Comparison of ENCODE assay signal across 12 mouse cellular contexts in the genomic region with DNA sequence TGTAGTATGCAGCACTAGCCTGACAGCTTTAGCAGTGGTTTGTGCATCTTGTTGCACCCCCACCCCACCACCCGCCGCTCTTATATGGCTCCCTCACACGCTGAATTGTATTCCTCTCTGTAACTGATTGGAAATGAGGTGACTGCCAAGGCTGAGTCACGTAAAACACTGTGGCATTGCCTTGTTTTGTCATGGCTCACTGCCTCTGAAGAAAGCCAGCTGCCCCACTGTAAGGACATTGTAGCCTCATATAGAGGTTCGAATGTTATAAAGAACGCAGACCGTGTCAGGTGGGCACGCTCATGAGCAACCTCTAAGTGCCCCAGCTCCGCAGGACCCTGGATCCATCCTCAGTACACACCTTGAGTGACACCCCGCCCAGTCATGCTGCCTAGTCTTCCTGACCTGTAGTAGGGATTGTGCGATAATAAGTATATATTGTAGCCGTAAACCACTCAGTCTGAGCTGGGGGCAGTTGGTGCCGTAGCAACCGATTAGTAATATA.
DNase-seq lines count a peak whose midpoint lies in the region; ATAC-seq and TF ChIP-seq lines count a peak whose summit lies in the region.
"Had no signal": no experiment of that assay in that cellular context is flagged by ENCODE, and none has a peak within 500 bp of the region (broad histone marks: within the 10 kb centered on the region; RNA-seq: fewer than 3 reads in every experiment).

No protein-coding gene starts in this region.

- H3K4me2 ChIP-seq in hindbrain, embryonic 16.5 days (ENCODE audit: low read length), result peak overlapping the region; percentile 31
- no peak overlapping the region for H3K4me2 ChIP-seq in heart, embryonic 11.5 days

- DNase-seq in kidney, postnatal 4 days, result peak; percentile 6 to 10
- DNase-seq in kidney, adult 2 months, result no peak
- DNase-seq in brain, adult 2 months (ENCODE audit: low read depth, low spot score), result peak; percentile 62
- peak; percentile 22 to 28 for DNase-seq in cerebellum, postnatal 14 days
- DNase-seq: gastrocnemius, postnatal 36 days; heart, postnatal 10 days; thymus, postnatal 14 days had no signal

- no peak overlapping the region for H3K4me3 ChIP-seq in kidney, adult 2 months (ENCODE audit: insufficient read depth, low read depth, low read length)
- H3K4me3 ChIP-seq in hindbrain, embryonic 16.5 days (ENCODE audit: low read length), result no peak overlapping the region
- no peak overlapping the region for H3K4me3 ChIP-seq in heart, embryonic 11.5 days (ENCODE audit: low read depth, low read length)
- H3K4me3 ChIP-seq: erythroblast, embryonic 14.5 days; myocyte had no signal

- 42% methylated on average over 14 of the region's 14 CpGs for WGBS in kidney, adult 2 months
- WGBS in hindbrain, embryonic 16.5 days, result 46% methylated on average over 14 of the region's 14 CpGs
- WGBS in heart, embryonic 11.5 days (ENCODE audit: insufficient replicate concordance), result 85% methylated on average over 14 of the region's 14 CpGs

- no peaks in the 10 kb centered on the region; the same call in 1 of the 2 replicates for H3K9me3 ChIP-seq in hindbrain, embryonic 16.5 days (ENCODE audit: control insufficient read depth, low read length)
- H3K9me3 ChIP-seq in heart, embryonic 11.5 days (replicated peaks; ENCODE audit: control insufficient read depth, low read length), result no peaks in the 10 kb centered on the region

- TF ChIP-seq POLR2A in kidney, adult 2 months (IDR thresholded peaks at IDR 0.05; ENCODE audit: low read depth, low read length), result no peak

- peak; percentile 82 for ATAC-seq in hindbrain, embryonic 16.5 days
- ATAC-seq in heart, embryonic 11.5 days (replicated peaks; ENCODE audit: insufficient number of reproducible peaks, low FRiP score, low TSS enrichment), result no peak
- ATAC-seq in activated CD4-positive, CD25-positive, alpha-beta regulatory T cell, adult 4 months, result no peak

- no peak overlapping the region; the same call in 1 of the 2 replicates for H3K9ac ChIP-seq in hindbrain, embryonic 16.5 days (ENCODE audit: low read depth, low read length)
- H3K9ac ChIP-seq in heart, embryonic 11.5 days (ENCODE audit: low read depth, low read length), result no peak overlapping the region

- no peaks in the 10 kb centered on the region for H3K4me1 ChIP-seq in kidney, adult 2 months (ENCODE audit: control insufficient read depth, insufficient read depth, low read length)
- no peaks in the 10 kb centered on the region; the same call in 1 of the 2 replicates for H3K4me1 ChIP-seq in hindbrain, embryonic 16.5 days (ENCODE audit: control insufficient read depth, insufficient read depth, low read depth, low read length)
- no peaks in the 10 kb centered on the region for H3K4me1 ChIP-seq in heart, embryonic 11.5 days (ENCODE audit: control insufficient read depth, insufficient read depth, low read length)

- no peaks in the 10 kb centered on the region for H3K27me3 ChIP-seq in kidney, adult 2 months (replicated peaks; ENCODE audit: control insufficient read depth, insufficient read depth, low read length)
- no peaks in the 10 kb centered on the region for H3K27me3 ChIP-seq in hindbrain, embryonic 16.5 days (replicated peaks; ENCODE audit: control insufficient read depth, insufficient read depth, low read length)
- no peaks in the 10 kb centered on the region for H3K27me3 ChIP-seq in heart, embryonic 11.5 days (ENCODE audit: control insufficient read depth, insufficient read depth, low read length)

- no peak for TF ChIP-seq CTCF in kidney, adult 2 months (conservative IDR thresholded peaks at IDR 0.05; ENCODE audit: insufficient read depth, insufficient read length, low read depth, low read length)

- H3K36me3 ChIP-seq in kidney, adult 2 months (ENCODE audit: control insufficient read depth, insufficient read depth, low read length), result no peaks in the 10 kb centered on the region
- no peaks in the 10 kb centered on the region for H3K36me3 ChIP-seq in hindbrain, embryonic 16.5 days (ENCODE audit: control insufficient read depth, insufficient read depth, low read length)
- no peaks in the 10 kb centered on the region for H3K36me3 ChIP-seq in heart, embryonic 11.5 days (ENCODE audit: control insufficient read depth, insufficient read depth, low read length)

- H3K27ac ChIP-seq in kidney, adult 2 months (ENCODE audit: insufficient read depth, low read depth, low read length), result no peak overlapping the region
- H3K27ac ChIP-seq in hindbrain, embryonic 16.5 days (ENCODE audit: low read depth, low read length), result no peak overlapping the region
- no peak overlapping the region for H3K27ac ChIP-seq in heart, embryonic 11.5 days (ENCODE audit: low read depth, low read length)
